Mouse (Mus musculus): Measurements from ENCODE around the gene Insm2.

Gene Insm2

GRCm38 (mm10) chr12:55604411-55604810 lies 5.2 kb downstream of the Insm2 start:
- no peak for DNase-seq (ENCODE audit: low read depth, low spot score)

GRCm38 (mm10) chr12:55607902-55608301 lies 8.7 kb downstream of the Insm2 start:
- no peak for DNase-seq (ENCODE audit: low read depth, low spot score)

- no peak for DNase-seq (ENCODE audit: low read depth, low spot score)
These were observed 11.6 kb downstream of the Insm2 start for GRCm38 (mm10) chr12:55610812-55611211.

- DNase-seq (ENCODE audit: low read depth, low spot score) = no peak
These were observed 21.1 kb downstream of the Insm2 start for GRCm38 (mm10) chr12:55620321-55620720.

- peak; percentile 17 for DNase-seq (ENCODE audit: low read depth, low spot score)
These were observed 23.5 kb downstream of the Insm2 start for GRCm38 (mm10) chr12:55622615-55623245.

GRCm38 (mm10) chr12:55623254-55623653 lies 24.0 kb downstream of the Insm2 start:
- peak; percentile 13 for DNase-seq (ENCODE audit: low read depth, low spot score)

GRCm38 (mm10) chr12:55626711-55627110 lies 27.5 kb downstream of the Insm2 start:
- DNase-seq (ENCODE audit: low read depth, low spot score) = no peak

- DNase-seq (ENCODE audit: low read depth, low spot score) = no peak
These were observed 48.8 kb downstream of the Insm2 start for GRCm38 (mm10) chr12:55648011-55648525.

Measured in c-Kit-negative CD71-positive TER-119-positive erythroid progenitor cells, embryonic 14.5 days (primary cell).